Mouse (Mus musculus) intestine, embryonic 14.5 days (tissue): ENCODE measurements around the gene Cd6. TPM values are rescaled to one million over a fixed set of nuclear protein-coding genes. Genes with fewer than 3 reads are reported as not detected.

Experiments used
- ATAC-seq: fragments of 200-750 bp; cut with Nextera tagmentation; replicated peaks from 2 replicates; pipeline ENCODE4 v1.8.0; 2017; ENCODE audit warnings: low read depth, moderate number of reproducible peaks, moderate TSS enrichment, moderate library complexity; ENCODE audit not compliant: low FRiP score, low TSS enrichment
- DNase-seq: peaks from one replicate; pipeline ENCODE4 v3.0.0-alpha.2; 2018; ENCODE audit warnings: low spot score
- H3K27ac ChIP-seq: fragments of 300-500 bp; sonication (generic); 2 replicates; pipeline ENCODE4 v1.5.1; 2014; ENCODE audit warnings: low read depth, mild to moderate bottlenecking, control low read depth
- H3K27me3 ChIP-seq: fragments of 300-500 bp; sonication (generic); replicated peaks from 2 replicates; pipeline ENCODE4 v1.6.1; 2014; ENCODE audit warnings: low read length, control low read depth; ENCODE audit not compliant: control insufficient read depth, insufficient read depth
- H3K36me3 ChIP-seq: fragments of 300-500 bp; sonication (generic); 2 replicates; pipeline ENCODE4 v1.6.1; 2014; ENCODE audit warnings: low read length, control low read depth; ENCODE audit not compliant: control insufficient read depth, insufficient read depth
- H3K4me1 ChIP-seq: fragments of 300-500 bp; sonication (generic); replicated peaks from 2 replicates; pipeline ENCODE4 v1.6.1; 2014; ENCODE audit warnings: low read length, control low read depth, mixed read lengths; ENCODE audit not compliant: control insufficient read depth, insufficient read depth
- H3K4me2 ChIP-seq: fragments of 300-500 bp; sonication (generic); 2 replicates; pipeline ENCODE4 v1.6.1; 2014; ENCODE audit warnings: low read length
- H3K4me3 ChIP-seq: fragments of 300-500 bp; sonication (generic); 2 replicates; pipeline ENCODE4 v1.5.1; 2014; ENCODE audit warnings: low read depth, low read length, control low read depth, mixed read lengths
- H3K9ac ChIP-seq: fragments of 300-500 bp; sonication (generic); 2 replicates; pipeline ENCODE4 v1.6.1; 2014; ENCODE audit warnings: mild to moderate bottlenecking, low read length
- H3K9me3 ChIP-seq: fragments of 300-500 bp; sonication (generic); 2 replicates; pipeline ENCODE4 v1.6.1; 2016; ENCODE audit warnings: low read length, control low read depth; ENCODE audit not compliant: control insufficient read depth
- WGBS: fragments of 180-500 bp; shearing (Covaris S2); extraction: QIAGEN DNeasy Blood & Tissue Kit; methylation state at CpG from one replicate; pipeline ENCODE4 v1.1.7; 2014; 5-methylcytosine and 5-hydroxymethylcytosine counted together
- polyA plus RNA-seq: library from polyadenylated mRNA; unstranded; fragments of >200 nt; fragmentation: Nextera tagmentation; extraction: Ambion mirVana; gene quantifications from 2 replicates; pipeline ENCODE4 v1.2.1, GENCODE M21; 2014

The Cd6 gene
- polyA plus RNA-seq, 1 experiment from 2014 or later: 0.11 TPM

DNA sequence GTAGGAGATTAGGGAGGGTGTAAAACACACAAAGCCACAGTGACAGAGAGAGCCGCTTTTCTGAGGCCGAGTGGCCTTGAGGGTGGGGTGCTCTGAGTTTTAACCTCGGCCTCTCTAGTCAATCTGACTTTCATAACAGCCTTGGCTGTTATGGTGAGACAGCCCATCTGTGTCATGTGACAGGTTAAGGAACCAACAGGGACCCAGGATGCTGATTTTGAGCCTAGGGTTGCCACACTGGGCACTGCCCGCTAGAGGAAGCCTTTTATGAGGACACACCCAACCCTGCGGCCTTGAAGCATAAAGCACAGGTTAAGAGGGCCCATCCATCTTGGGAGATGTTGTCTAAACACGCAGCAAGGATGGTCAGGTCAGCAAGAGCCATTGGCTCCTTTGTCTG is 82.1 kb downstream of the Cd6 start:
- 73% methylated on average over 6 of the region's 6 CpGs for WGBS
- Histone ChIP-seq H3K9me3 (no peaks in the 10 kb centered on the region), H3K4me1 (no peaks in the 10 kb centered on the region), H3K9ac (no peak overlapping the region), H3K27ac (no peak overlapping the region), H3K36me3 (no peaks in the 10 kb centered on the region), H3K27me3 (no peaks in the 10 kb centered on the region), H3K4me2 (no peak overlapping the region), H3K4me3 (no peak overlapping the region)
- no peak for DNase-seq
- ATAC-seq: no peak

GRCm38 (mm10) chr19:10747182-10747581 is 82.7 kb downstream of the Cd6 start:
- H3K27ac ChIP-seq: no peak overlapping the region
- no peaks in the 10 kb centered on the region for H3K4me1 ChIP-seq
- H3K9me3 ChIP-seq: no peaks in the 10 kb centered on the region
- no peaks in the 10 kb centered on the region for H3K36me3 ChIP-seq
- no peaks in the 10 kb centered on the region for H3K27me3 ChIP-seq
- no peak overlapping the region for H3K4me3 ChIP-seq
- WGBS: 72% methylated on average over 7 of the region's 7 CpGs
- ATAC-seq: no peak
- no peak overlapping the region for H3K9ac ChIP-seq
- no peak for DNase-seq
- no peak overlapping the region for H3K4me2 ChIP-seq

- H3K9ac ChIP-seq: no peak overlapping the region
- H3K4me3 ChIP-seq: no peak overlapping the region
- WGBS: 63% methylated on average over 3 of the region's 3 CpGs
- H3K9me3 ChIP-seq: no peaks in the 10 kb centered on the region
- H3K4me2 ChIP-seq: no peak overlapping the region
- ATAC-seq (no peak), DNase-seq (no peak)
- H3K27ac ChIP-seq: no peak overlapping the region
- no peaks in the 10 kb centered on the region for H3K36me3 ChIP-seq
- no peaks in the 10 kb centered on the region for H3K27me3 ChIP-seq
- H3K4me1 ChIP-seq: no peaks in the 10 kb centered on the region
These were observed 87.3 kb downstream of the Cd6 start for GRCm38 (mm10) chr19:10742565-10742964.

- H3K36me3 ChIP-seq: no peaks in the 10 kb centered on the region
- WGBS: 86% methylated on average over 6 of the region's 6 CpGs
- no peak overlapping the region for H3K4me2 ChIP-seq
- no peaks in the 10 kb centered on the region for H3K27me3 ChIP-seq
- H3K27ac ChIP-seq: no peak overlapping the region
- no peaks in the 10 kb centered on the region for H3K4me1 ChIP-seq
- no peaks in the 10 kb centered on the region for H3K9me3 ChIP-seq
- ATAC-seq: no peak
- DNase-seq: no peak
- H3K9ac ChIP-seq: no peak overlapping the region
- no peak overlapping the region for H3K4me3 ChIP-seq
These were observed 87.7 kb downstream of the Cd6 start for GRCm38 (mm10) chr19:10742145-10742544.

- no peak for DNase-seq
These were observed 89.0 kb downstream of the Cd6 start for GRCm38 (mm10) chr19:10740641-10741440.

GRCm38 (mm10) chr19:10739916-10740315 is 89.9 kb downstream of the Cd6 start:
- no peak overlapping the region for H3K9ac ChIP-seq
- 80% methylated on average over 4 of the region's 4 CpGs for WGBS
- H3K4me3 ChIP-seq: no peak overlapping the region
- no peaks in the 10 kb centered on the region for H3K27me3 ChIP-seq
- no peaks in the 10 kb centered on the region for H3K36me3 ChIP-seq
- H3K4me1 ChIP-seq: no peaks in the 10 kb centered on the region
- ATAC-seq: no peak
- H3K4me2 ChIP-seq: no peak overlapping the region
- no peak for DNase-seq
- H3K9me3 ChIP-seq: no peaks in the 10 kb centered on the region
- H3K27ac ChIP-seq: no peak overlapping the region

More at GRCm38 (mm10) chr19:10740641-10741440, 89.0 kb downstream of the Cd6 start:
- no peak for ATAC-seq
- 32% methylated on average over 11 of the region's 11 CpGs for WGBS
- Histone ChIP-seq H3K4me2 (no peak overlapping the region), H3K27me3 (no peaks in the 10 kb centered on the region), H3K4me1 (no peaks in the 10 kb centered on the region), H3K9ac (no peak overlapping the region), H3K27ac (no peak overlapping the region), H3K4me3 (no peak overlapping the region), H3K36me3 (no peaks in the 10 kb centered on the region), H3K9me3 (no peaks in the 10 kb centered on the region)

Other genes with a start within 250 kb of the Cd6 start
- gene Ddb1, start 224.7 kb downstream of the Cd6 start, polyA plus RNA-seq: 324 and 358 TPM in 2 replicates
- 18.3 and 22.3 TPM in 2 replicates for gene Tkfc, start 224.4 kb downstream of the Cd6 start, polyA plus RNA-seq
- 1.5 and 2.8 TPM in 2 replicates for gene Vwce, start 195.8 kb downstream of the Cd6 start, polyA plus RNA-seq
- gene Pga5, start 152.0 kb downstream of the Cd6 start, polyA plus RNA-seq: 0.34 TPM in 1 of 2 replicates, not detected in the other
- gene Vps37c, start 141.3 kb downstream of the Cd6 start, polyA plus RNA-seq: 27.8 and 31.1 TPM in 2 replicates
- gene Cd5, start 91.1 kb downstream of the Cd6 start, polyA plus RNA-seq: 0.08 TPM in 1 of 2 replicates, not detected in the other
- gene Slc15a3, start 9.7 kb upstream of the Cd6 start, polyA plus RNA-seq: 0.39 and 0.53 TPM in 2 replicates
- gene Tmem132a, start 39.9 kb upstream of the Cd6 start, polyA plus RNA-seq: 50.6 and 54.6 TPM in 2 replicates
- gene Tmem109, start 51.9 kb upstream of the Cd6 start, polyA plus RNA-seq: 91.1 and 91.7 TPM in 2 replicates
- gene Prpf19, start 65.2 kb upstream of the Cd6 start, polyA plus RNA-seq: 45.5 TPM in 2 replicates
- not detected in 2 replicates for gene Zp1, start 90.6 kb upstream of the Cd6 start, polyA plus RNA-seq
- 0.07 TPM in 1 of 2 replicates, not detected in the other for gene Ptgdr2, start 107.1 kb upstream of the Cd6 start, polyA plus RNA-seq
- gene Ccdc86, start 119.2 kb upstream of the Cd6 start, polyA plus RNA-seq: 29.7 and 32.4 TPM in 2 replicates
- 7.9 TPM in 2 replicates for gene Ms4a10, start 144.6 kb upstream of the Cd6 start, polyA plus RNA-seq
- 0.24 and 0.34 TPM in 2 replicates for gene Ms4a15, start 163.2 kb upstream of the Cd6 start, polyA plus RNA-seq
- gene Ms4a18, start 188.0 kb upstream of the Cd6 start, polyA plus RNA-seq: 15.4 and 20.8 TPM in 2 replicates